Mouse (Mus musculus): ENCODE results near the gene Rorc.

- TF ChIP-seq POLR2A (IDR thresholded peaks at IDR 0.05; ENCODE audit: low read depth, low read length), result no peak
- TF ChIP-seq CTCF (IDR thresholded peaks at IDR 0.05; ENCODE audit: extremely low read depth, insufficient read length, insufficient replicate concordance, low read depth, low read length), result no peak
Observed at GRCm38 (mm10) chr3:94393049-94393448, 20.5 kb downstream of the Rorc start.
